Mouse (Mus musculus) left cerebral cortex, adult 18-20 months (tissue): ENCODE results near the gene Gm10799. TPM values are rescaled to one million over a fixed set of nuclear protein-coding genes. Genes with fewer than 3 reads are reported as not detected.
A peak's percentile ranks its signal among the peaks of the same experiment; 100 is the strongest.
"Not testable (repeated sequence)": the region's sequence is repeated elsewhere in the genome, so short reads cannot be mapped to it uniquely, and the experiment has no call there.

ENCODE experiments used
- DNase-seq, 2 experiments: peaks; one replicate each; pipeline ENCODE4 v3.0.0; 2021 to 2022; ENCODE audit warnings: low spot score in 2 of 2, mixed read lengths in 1 of 2
- long read RNA-seq, 2 experiments: library from polyadenylated mRNA; stranded (forward); transcript quantifications; one replicate each; pipeline ENCODE4 v2.0.0; 2021
- total RNA-seq, 2 experiments: library from RNA; stranded (reverse); gene quantifications; 2 replicates each; pipeline ENCODE4 v1.2.3; 2021

The Gm10799 gene
- not detected for total RNA-seq
- long read RNA-seq, experiment 1 = 0 reads
- long read RNA-seq, experiment 2 = 0 reads

DNA sequence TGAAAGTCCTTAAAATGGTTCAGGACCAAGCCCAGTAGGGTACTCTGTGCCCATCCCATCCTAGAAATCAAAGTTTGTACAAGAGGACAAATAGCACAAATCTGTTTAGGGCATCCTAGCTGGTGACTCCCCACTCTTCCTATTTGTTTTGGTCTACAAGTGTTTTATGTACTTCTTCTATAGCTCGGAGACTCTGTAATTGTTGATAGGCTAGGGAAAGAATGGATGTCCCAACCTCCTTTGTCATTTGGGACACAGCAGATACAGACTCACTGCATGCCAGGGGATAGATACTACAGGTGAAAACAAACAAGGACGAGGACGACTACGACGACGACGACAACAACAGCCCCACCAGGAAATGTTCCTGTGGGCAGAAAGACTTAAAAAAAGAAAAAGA, at the start of gene Gm10799:
Gm10799 (minus strand) TSS at position 101 of the 400 bp plus-strand sequence.
- DNase-seq = not testable (repeated sequence)

DNA sequence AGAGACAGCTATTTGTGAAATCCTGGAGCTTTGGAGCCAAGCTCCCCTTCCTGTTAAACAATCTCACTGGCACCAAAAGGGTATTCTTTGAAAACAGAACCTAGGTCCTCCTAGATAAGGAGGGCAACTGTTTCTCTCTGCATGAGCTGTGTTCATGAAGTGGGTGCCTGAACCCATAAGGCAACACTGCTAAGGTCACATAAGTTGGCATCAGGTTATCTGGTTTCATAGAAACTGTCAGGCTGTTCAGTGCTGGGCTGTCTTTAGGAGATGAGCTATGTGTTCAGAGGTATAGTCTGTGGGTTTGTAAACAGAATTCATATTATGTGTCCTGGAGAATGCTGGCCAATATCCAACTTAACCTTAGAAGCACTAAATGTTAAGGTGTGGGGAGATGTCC, 48.8 kb upstream of the Gm10799 start:
- DNase-seq = not testable (repeated sequence)

DNA sequence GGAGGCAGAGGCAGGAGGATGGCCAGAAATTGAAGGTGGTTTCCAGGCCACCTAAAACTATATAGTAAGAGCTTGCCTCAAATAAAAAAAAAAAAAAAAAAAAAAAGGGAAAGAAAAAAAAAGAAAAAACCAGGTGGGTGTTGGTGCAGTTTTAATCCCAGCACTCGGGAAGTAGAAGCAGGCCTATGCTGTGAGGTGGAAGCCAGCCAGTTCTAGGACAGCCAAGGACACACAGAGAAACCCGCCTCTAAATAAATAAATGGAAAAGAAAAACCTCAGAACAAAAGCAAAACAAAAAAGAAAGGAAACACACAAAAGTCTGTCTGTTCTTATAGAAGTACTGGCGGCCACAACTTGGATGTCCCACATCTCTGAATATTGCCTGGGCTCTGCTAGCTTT, 46.5 kb upstream of the Gm10799 start:
- no peak for DNase-seq

DNA sequence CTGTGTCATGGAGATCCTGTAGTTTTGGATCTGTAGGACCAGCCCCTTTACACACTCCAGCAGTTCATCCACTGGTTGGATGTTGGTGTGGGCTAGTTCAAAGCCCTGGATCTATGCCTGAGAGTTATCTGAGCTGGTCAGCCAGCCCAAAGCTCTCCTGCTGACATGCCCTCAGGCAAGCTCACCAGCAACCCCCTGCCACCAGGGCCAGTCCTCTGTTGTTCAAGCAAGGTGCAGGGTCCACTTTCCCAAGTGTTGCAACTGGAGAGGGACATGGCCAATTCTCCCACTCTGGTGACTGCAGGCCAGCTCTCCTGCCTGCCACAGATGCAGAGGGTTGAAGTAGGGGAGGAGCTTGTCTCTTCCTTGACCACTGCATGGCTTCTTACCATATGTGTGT, 45.2 kb upstream of the Gm10799 start:
- DNase-seq = not testable (repeated sequence)

DNA sequence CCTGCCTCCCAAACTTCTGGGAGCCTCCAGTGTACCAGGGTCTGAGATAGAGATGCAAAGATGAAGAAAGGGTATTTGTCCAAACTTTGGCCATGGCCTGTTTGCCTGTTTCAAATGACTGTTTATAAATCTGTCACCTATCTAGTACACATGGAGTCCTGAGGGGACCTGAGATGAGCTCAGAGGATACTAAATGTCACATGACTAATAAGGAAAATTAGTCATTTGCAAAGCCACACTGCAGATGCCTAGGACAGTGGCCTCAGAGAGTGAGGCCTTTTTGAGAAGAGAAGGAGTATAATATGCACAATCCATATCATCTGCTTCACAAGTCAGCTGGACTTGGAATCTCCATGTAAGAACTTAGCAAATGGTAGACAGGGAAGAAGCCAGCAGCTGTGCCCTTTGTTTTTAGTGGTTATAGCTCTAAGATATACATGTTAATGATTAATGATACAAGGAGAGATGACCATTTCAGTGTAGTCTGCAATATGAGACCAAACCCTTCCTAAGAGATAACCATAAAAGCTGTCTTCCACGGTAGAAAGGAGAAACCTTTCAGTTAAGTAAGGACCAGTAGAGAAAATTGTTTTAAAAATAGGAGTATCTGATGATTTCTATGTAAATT, 42.9 kb upstream of the Gm10799 start:
- DNase-seq = not testable (repeated sequence)

DNA sequence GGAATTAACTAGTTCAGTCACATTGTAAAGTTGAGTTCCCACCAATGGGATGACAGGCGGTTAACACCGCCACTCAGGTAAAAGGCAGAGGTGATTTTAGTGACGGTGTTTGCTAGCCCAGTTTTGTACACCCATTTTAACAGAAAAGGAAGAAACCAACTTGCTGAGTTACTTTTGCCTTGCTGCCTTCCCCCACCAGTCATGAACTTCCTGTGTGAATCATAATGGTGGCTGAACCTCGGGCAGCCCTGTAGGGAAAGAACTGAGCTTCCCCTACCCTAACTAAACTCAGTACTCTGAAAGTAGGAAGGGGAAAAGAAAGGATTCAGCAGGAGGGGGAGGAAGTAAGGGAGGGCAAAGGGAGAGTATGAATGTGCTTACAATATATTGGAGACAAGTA, 41.7 kb upstream of the Gm10799 start:
- no peak for DNase-seq

DNA sequence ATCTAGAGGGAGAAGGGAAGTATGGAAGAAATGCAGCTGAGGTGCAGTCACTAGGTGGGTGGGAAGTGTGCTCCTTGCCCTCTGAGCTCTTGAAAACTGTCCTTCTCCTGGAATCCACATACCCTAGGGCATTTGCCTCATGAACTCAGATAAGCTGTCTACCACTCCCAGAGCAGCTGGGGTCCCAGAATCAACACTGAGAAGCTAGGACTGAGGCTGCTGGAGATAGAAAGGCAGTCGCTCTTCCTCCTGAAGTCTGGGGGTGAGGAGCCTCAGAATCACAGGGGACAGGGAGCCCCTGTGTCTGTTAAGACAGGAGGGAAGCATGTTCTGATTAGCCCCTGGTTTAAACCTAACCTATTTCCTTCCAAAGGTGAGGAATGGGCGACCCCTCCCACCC, 41.2 kb upstream of the Gm10799 start:
- DNase-seq = no peak

DNA sequence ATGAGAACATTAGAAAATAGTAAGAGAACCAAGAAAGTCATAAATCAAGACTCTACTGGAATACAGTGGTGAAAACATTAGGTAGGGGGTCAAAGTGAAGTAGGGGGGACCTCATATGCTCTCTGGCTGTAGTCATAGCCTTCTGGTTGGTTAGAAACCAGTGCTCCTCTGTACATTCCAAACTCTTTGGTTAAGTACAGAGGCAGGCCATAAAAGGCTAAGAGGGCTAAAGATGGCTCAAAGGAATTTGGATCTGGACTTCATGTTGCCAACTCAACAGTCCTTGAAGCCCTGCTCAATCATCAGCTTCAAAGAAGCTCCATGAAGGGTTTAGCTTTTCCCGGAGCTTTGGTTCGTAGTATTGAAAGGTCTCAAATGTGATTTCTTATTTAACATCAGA, 40.7 kb upstream of the Gm10799 start:
- DNase-seq = not testable (repeated sequence)

DNA sequence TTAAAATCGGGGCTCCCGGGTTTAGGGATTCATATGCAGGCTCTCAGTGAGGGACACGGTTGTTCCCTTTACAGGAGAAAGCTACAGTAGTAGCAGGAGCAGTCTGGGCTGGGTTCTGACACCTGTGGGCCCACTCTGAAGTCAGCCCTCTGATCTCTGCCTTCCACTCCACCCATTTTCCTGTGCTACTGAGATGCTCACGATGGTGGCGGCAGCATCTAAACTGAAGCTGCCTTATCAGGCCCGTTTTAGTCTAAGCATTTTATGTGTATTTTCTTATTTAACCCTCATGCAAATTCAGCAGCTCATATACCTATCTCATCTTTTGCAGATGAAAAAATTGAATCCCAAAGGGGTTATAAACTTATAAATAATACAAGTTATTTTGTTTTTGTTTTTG, 36.5 kb upstream of the Gm10799 start:
- no peak for DNase-seq

DNA sequence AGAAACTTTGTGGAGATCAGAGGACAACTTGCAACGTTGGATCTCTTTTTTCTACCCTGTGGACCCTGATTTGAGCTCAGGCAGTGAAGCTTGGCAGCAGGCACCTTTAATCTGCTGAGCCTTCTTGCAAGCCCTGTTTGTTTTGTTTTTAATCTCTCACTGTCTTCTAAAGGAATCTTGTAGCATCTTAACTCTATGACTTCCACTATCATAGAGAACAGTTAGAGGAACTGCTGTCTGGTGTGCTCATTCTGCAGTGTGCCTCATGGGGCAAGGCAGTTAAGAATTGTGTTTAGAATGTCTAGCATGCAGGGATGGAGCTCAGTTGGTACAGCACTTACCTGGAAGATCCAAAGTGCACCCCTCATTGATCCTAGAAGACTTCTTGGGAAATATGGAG, 31.6 kb upstream of the Gm10799 start:
- DNase-seq = no peak

DNA sequence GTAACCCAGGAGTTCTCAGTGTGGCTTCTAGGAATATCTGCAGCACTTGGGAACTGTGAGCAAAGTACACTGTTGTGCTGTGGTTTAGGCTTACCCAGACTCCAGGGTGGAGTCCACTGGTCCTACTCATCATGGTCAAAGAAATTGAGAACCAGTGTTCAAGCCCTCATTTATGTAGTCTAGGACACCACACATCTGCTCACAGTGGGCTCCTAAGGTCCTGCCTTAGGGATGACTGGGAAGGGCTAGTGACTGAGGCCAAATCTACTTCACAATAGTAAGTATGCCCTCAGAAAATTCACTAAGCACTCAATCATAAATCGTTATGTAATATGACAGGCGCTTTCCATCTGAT, 30.9 kb upstream of the Gm10799 start:
- DNase-seq = no peak

DNA sequence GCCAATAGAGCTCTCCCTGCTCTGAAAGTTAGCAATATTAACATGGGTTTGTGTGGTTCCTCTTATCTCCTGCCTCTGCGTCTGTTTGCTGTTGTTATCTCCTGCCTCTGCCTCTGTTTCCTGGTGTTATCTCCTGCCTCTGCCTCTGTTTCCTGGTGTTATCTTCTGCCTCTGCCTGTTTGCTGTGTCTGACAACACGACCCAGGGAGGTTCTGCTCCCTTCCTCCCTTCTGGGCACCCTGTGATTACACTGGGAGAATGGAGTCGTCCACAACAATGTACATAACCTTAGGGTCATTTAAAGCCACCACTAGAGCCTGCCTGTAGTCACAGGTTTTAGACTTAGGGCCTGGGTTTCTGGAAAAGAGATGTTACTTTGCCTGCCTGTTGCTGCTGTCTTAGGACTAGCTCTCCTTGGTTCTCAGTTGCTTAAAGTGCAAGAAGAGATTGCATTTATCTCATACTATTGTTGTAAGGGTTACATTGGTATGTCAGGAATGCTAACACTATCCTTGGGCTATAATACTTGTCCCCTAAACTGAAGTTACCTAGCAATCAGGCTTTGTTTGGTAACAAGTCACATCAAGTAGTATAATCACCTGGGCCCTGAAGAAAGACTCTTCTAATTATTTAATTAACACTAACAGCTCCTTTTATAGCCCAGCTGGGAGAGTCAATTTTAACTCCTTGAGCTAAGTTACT, 30.3 kb upstream of the Gm10799 start:
- no peak for DNase-seq

DNA sequence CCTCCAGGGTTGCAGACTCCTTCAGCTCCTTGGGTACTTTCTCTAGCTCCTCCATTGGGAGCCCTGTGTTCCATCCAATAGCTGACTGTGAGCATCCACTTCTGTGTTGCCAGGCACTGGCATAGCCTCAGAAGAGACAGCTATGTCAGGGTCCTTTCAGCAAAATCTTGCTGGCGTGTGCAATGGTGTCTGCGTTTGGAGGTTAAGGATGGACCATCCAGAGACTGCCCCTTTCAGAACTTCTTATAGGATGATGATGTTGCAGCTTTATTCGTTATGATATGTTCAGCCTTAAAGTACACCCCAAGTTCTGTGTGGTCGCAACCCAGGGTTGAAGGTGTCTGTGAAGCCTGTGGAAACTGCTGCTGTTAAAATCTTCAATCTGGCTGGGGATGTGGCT, 29.0 kb upstream of the Gm10799 start:
- DNase-seq = not testable (repeated sequence)

DNA sequence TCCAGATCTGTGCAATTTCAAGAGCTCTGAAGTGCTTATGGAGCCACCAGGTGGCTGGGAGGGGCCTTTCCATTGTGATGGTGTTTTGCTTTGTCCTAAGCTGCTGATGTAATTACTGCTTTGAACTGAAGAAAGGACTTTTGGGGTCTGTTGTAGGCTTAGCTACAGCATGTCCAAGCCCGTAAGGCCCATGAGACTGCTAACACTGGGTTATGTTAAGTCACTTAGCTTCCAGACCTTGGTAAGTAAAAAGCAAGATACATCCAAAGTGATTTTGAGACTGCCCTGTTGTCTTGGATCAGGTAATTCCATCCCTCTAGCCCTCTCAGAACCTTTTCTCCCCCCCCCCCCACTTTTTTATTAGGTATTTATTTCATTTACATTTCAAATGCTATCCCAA, 28.4 kb upstream of the Gm10799 start:
- DNase-seq = not testable (repeated sequence)

DNA sequence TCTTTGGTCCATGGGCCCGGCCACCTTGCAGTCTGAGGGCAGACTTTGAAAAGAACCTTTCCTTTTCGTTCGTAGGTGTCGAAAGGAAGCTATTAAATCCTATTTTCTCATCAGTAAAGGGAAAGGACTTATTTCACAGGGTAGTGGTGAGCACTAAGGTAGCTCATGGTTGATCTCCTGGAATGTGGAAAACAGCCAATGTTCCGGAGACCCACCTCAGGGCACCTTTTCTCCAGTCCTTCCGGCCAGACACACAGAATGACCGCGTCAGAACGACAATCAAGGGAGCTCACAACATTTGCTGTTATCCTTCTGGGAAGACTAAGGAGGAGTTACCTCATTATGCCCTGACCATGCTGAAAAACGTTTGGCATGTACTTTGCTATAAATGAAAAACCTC, 27.9 kb upstream of the Gm10799 start:
- no peak for DNase-seq

DNA sequence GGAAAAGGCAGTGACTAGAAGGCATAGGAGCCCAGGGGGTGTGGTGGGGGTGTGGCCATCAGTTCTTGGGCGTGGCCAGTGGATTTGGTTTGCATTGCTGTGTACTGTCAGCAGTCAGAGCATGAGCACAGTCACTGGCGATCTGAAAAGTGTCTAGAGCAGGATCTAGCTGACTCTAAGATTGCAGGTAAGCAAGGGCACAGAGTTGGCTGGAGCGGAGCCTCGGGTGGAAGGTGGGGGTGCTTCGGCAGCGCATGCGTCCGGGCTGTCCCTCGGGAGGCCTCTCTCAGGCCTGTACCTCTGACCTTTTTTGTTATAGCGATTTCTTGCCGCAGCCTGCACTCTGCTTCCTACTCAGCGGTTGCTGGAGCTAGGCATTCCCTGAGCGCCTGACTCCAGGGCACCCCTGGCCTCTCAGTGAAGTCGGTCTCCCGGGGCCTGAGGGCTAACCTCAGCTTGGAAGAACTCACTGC, 27.4 kb upstream of the Gm10799 start, which contains the start of gene Cd59a:
Cd59a (plus strand) TSS at position 61 of the 473 bp plus-strand sequence.
- DNase-seq = peak; percentile 37 to 48

DNA sequence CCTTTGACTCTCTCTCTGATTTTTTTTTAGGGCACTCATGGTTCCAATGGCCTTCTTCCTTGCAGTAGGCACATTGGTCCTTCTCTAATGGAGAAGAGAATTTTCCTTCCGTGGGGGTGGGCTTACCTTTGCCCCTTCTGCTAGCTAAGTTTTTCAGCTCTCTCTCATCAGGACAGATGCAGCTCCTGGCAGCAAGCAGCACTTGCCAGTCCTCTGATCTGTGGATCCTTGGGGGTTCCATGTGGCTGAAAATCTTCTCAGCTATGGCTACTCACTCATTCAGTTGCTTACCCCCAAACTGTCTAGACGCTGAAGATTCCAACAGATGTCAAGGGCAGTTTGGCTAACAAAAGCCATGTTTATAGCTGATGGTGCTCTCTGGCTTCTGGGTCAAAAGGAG, 25.0 kb upstream of the Gm10799 start:
- no peak for DNase-seq

DNA sequence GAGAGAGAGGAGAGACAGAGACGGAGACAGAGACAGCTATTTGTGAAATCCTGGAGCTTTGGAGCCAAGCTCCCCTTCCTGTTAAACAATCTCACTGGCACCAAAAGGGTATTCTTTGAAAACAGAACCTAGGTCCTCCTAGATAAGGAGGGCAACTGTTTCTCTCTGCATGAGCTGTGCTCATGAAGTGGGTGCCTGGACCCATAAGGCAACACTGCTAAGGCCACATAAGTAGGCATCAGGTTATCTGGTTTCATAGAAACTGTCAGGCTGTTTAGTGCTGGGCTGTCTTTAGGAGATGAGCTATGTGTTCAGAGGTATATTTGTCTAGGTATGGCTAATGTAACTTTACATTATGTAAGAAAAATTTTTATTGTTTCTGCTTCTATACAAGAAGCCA, 19.2 kb upstream of the Gm10799 start:
- not testable (repeated sequence) for DNase-seq

DNA sequence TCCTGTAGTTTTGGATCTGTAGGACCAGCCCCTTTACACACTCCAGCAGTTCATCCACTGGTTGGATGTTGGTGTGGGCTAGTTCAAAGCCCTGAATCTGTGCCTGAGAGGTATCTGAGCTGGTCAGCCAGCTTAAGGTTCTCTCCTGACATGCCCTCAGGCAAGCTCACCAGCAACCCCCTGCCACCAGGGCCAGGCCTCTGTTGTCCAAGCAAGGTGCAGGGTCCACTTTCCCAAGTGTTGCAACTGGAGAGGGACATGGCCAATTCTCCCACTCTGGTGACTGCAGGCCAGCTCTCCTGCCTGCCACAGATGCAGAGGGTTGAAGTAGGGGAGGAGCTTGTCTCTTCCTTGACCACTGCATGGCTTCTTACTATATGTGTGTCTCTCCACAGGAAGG, 15.7 kb upstream of the Gm10799 start:
- DNase-seq = not testable (repeated sequence)

DNA sequence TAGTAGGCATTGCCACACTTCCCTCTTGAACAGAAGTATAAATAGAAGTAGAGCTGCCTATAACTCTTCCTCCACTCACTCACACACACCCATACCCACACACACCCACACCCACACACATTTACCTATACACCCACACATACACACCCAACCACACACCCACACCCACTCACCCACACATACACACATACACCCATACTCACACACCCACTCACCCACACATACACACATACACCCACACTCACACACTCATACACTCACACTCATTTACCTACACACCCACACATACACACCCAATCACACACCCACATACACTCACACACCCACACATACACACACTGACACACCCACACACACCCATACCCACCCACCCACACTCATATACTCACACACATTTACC, 14.1 kb upstream of the Gm10799 start:
- DNase-seq = no peak

DNA sequence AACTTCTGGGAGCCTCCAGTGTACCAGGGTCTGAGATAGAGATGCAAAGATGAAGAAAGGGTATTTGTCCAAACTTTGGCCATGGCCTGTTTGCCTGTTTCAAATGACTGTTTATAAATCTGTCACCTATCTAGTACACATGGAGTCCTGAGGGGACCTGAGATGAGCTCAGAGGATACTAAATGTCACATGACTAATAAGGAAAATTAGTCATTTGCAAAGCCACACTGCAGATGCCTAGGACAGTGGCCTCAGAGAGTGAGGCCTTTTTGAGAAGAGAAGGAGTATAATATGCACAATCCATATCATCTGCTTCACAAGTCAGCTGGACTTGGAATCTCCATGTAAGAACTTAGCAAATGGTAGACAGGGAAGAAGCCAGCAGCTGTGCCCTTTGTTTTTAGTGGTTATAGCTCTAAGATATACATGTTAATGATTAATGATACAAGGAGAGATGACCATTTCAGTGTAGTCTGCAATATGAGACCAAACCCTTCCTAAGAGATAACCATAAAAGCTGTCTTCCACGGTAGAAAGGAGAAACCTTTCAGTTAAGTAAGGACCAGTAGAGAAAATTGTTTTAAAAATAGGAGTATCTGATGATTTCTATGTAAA, 13.2 kb upstream of the Gm10799 start:
- not testable (repeated sequence) for DNase-seq

DNA sequence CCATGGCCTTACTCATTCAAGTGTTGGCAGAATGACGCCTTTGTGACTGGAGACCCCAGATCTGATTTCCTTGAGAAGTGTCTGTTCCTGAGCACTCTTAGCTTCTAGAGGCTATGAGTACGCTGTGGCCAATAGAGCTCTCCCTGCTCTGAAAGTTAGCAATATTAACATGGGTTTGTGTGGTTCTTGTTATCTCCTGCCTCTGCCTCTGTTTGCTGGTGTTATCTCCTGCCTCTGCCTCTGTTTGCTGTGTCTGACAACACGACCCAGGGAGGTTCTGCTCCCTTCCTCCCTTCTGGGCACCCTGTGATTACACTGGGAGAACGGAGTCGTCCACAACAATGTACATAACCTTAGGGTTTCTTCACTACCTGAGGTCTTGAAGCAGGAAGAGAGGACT, 9.9 kb upstream of the Gm10799 start:
- DNase-seq = not testable (repeated sequence)
